ENCODE assay signal across 12 mouse cellular contexts in genomic region chr4:155176210-155176609, GRCm38 (mm10). TPM values are rescaled to one million over a fixed set of nuclear protein-coding genes. Genes with fewer than 3 reads are reported as not detected.
DNase-seq lines count a peak whose midpoint lies in the region; ATAC-seq and TF ChIP-seq lines count a peak whose summit lies in the region.
"Had no signal": no experiment of that assay in that cellular context is flagged by ENCODE, and none has a peak within 500 bp of the region (broad histone marks: within the 10 kb centered on the region; RNA-seq: fewer than 3 reads in every experiment).

No protein-coding gene starts in this region.

- no peaks in the 10 kb centered on the region for H3K9me3 ChIP-seq in heart, embryonic 11.5 days (replicated peaks; ENCODE audit: control insufficient read depth, low read length)
- H3K9me3 ChIP-seq in midbrain, embryonic 10.5 days (replicated peaks) = no peaks in the 10 kb centered on the region
- H3K9me3 ChIP-seq in midbrain, postnatal 0 days (ENCODE audit: low read length) = no peaks in the 10 kb centered on the region
- H3K9me3 ChIP-seq in hindbrain, embryonic 12.5 days (replicated peaks) = no peaks in the 10 kb centered on the region
- H3K9me3 ChIP-seq in stomach, embryonic 14.5 days (ENCODE audit: control insufficient read depth, low read depth, low read length) = no peaks in the 10 kb centered on the region

- 25% methylated on average over 3 of the region's 3 CpGs for WGBS in heart, adult 2 months
- 44% methylated on average over 3 of the region's 3 CpGs for WGBS in heart, embryonic 11.5 days (ENCODE audit: insufficient replicate concordance)
- WGBS in midbrain, embryonic 10.5 days = 63% methylated on average over 3 of the region's 3 CpGs
- WGBS in midbrain, postnatal 0 days = 51% methylated on average over 3 of the region's 3 CpGs
- 42% methylated on average over 3 of the region's 3 CpGs for WGBS in hindbrain, embryonic 12.5 days
- 64% methylated on average over 3 of the region's 3 CpGs for WGBS in stomach, embryonic 14.5 days

- no peak for TF ChIP-seq POLR2A in heart, adult 2 months (IDR thresholded peaks at IDR 0.05; ENCODE audit: insufficient read depth, low read depth, low read length)

- H3K4me2 ChIP-seq in heart, embryonic 11.5 days = no peak overlapping the region
- no peak overlapping the region for H3K4me2 ChIP-seq in midbrain, postnatal 0 days (ENCODE audit: low read depth, low read length, poor library complexity, severe bottlenecking)
- no peak overlapping the region for H3K4me2 ChIP-seq in hindbrain, embryonic 12.5 days (replicated peaks)
- H3K4me2 ChIP-seq in stomach, embryonic 14.5 days (replicated peaks; ENCODE audit: low read depth, low read length) = no peak overlapping the region

- H3K27ac ChIP-seq in heart, adult 2 months = peak overlapping the region; percentile 74
- H3K27ac ChIP-seq in heart, embryonic 11.5 days (ENCODE audit: low read depth, low read length) = no peak overlapping the region
- peak overlapping the region; percentile 94 for H3K27ac ChIP-seq in midbrain, embryonic 10.5 days (replicated peaks)
- no peak overlapping the region for H3K27ac ChIP-seq in midbrain, postnatal 0 days (ENCODE audit: low read depth, low read length)
- peak overlapping the region; percentile 73 for H3K27ac ChIP-seq in hindbrain, embryonic 12.5 days
- H3K27ac ChIP-seq in stomach, embryonic 14.5 days (ENCODE audit: low read length) = peak overlapping the region; percentile 2; the same call in 1 of the 2 replicates

- H3K79me2 ChIP-seq in heart, adult 2 months (replicated peaks; ENCODE audit: control insufficient read depth, insufficient read depth, low read length) = peaks cover 4% of the 10 kb centered on the region

- no peak for TF ChIP-seq EP300 in heart, adult 2 months (IDR thresholded peaks at IDR 0.05; ENCODE audit: insufficient read depth, low read depth, low read length)

- peaks cover 63% of the 10 kb centered on the region for H3K4me1 ChIP-seq in heart, adult 2 months (ENCODE audit: control insufficient read depth, insufficient read depth, low read length)
- peaks cover 85% of the 10 kb centered on the region for H3K4me1 ChIP-seq in heart, embryonic 11.5 days (ENCODE audit: control insufficient read depth, insufficient read depth, low read length)
- H3K4me1 ChIP-seq in midbrain, embryonic 10.5 days = peaks cover 91% of the 10 kb centered on the region
- H3K4me1 ChIP-seq in midbrain, postnatal 0 days (ENCODE audit: insufficient read depth, low read length) = peaks cover 56% of the 10 kb centered on the region
- H3K4me1 ChIP-seq in hindbrain, embryonic 12.5 days = peaks cover 88% of the 10 kb centered on the region
- peaks cover 76% of the 10 kb centered on the region for H3K4me1 ChIP-seq in stomach, embryonic 14.5 days (ENCODE audit: control insufficient read depth, insufficient read depth, low read length)

- TF ChIP-seq CTCF in heart, adult 2 months (IDR thresholded peaks at IDR 0.05) = no peak
- TF ChIP-seq CTCF in midbrain, postnatal 0 days (IDR thresholded peaks at IDR 0.05) = no peak

- H3K9ac ChIP-seq in heart, adult 2 months (ENCODE audit: low read depth, low read length) = no peak overlapping the region
- no peak overlapping the region for H3K9ac ChIP-seq in heart, embryonic 11.5 days (ENCODE audit: low read depth, low read length)
- H3K9ac ChIP-seq in midbrain, postnatal 0 days (replicated peaks; ENCODE audit: low read length, poor library complexity, severe bottlenecking) = no peak overlapping the region
- no peak overlapping the region for H3K9ac ChIP-seq in hindbrain, embryonic 12.5 days
- no peak overlapping the region for H3K9ac ChIP-seq in stomach, embryonic 14.5 days (replicated peaks; ENCODE audit: low read depth, low read length)

- ATAC-seq in heart, embryonic 11.5 days (replicated peaks; ENCODE audit: insufficient number of reproducible peaks, low FRiP score, low TSS enrichment) = no peak
- no peak for ATAC-seq in midbrain, postnatal 0 days (ENCODE audit: low FRiP score)
- no peak for ATAC-seq in hindbrain, embryonic 12.5 days (ENCODE audit: low FRiP score)
- ATAC-seq in stomach, embryonic 14.5 days (ENCODE audit: insufficient number of reproducible peaks, insufficient read depth, low FRiP score, low read depth) = no peak
- ATAC-seq: activated CD4-positive, CD25-positive, alpha-beta regulatory T cell, adult 4 months; CD4-positive, CD25-positive, alpha-beta regulatory T cell, adult 4 months had no signal

- peaks cover 12% of the 10 kb centered on the region for H3K36me3 ChIP-seq in heart, adult 2 months (ENCODE audit: control insufficient read depth, insufficient read depth, low read length)
- no peaks in the 10 kb centered on the region for H3K36me3 ChIP-seq in heart, embryonic 11.5 days (ENCODE audit: control insufficient read depth, insufficient read depth, low read length)
- H3K36me3 ChIP-seq in midbrain, embryonic 10.5 days = peaks cover 18% of the 10 kb centered on the region
- no peaks in the 10 kb centered on the region for H3K36me3 ChIP-seq in midbrain, postnatal 0 days (ENCODE audit: insufficient read depth, low read length)
- H3K36me3 ChIP-seq in hindbrain, embryonic 12.5 days = no peaks in the 10 kb centered on the region
- no peaks in the 10 kb centered on the region for H3K36me3 ChIP-seq in stomach, embryonic 14.5 days (ENCODE audit: control insufficient read depth, insufficient read depth, low read length)

- intact Hi-C loops in heart, adult 2 months (cut with DNase I) = loop anchor here (5.0 kb wide), 1 partner anchor 34 kb away; no protein-coding TSS in a partner anchor
- intact Hi-C loops in left cerebral cortex, postnatal 14 days (cut with DNase I) = no loop called here

- no peak for DNase-seq in heart, adult 2 months
- DNase-seq in midbrain, embryonic 10.5 days (ENCODE audit: low spot score) = no peak
- DNase-seq in midbrain, postnatal 0 days (ENCODE audit: low spot score) = no peak
- no peak for DNase-seq in left cerebral cortex, postnatal 14 days (ENCODE audit: low spot score in 2 of 2)
- DNase-seq in adrenal gland, adult 18-20 months (ENCODE audit: low spot score in 2 of 2) = no peak
- DNase-seq: kidney, adult 8-10 months; right cerebral cortex, postnatal 25 days had no signal

- H3K27me3 ChIP-seq in heart, adult 2 months (ENCODE audit: control insufficient read depth, insufficient read depth, low read length) = no peaks in the 10 kb centered on the region
- H3K27me3 ChIP-seq in heart, embryonic 11.5 days (ENCODE audit: control insufficient read depth, insufficient read depth, low read length) = no peaks in the 10 kb centered on the region
- no peaks in the 10 kb centered on the region for H3K27me3 ChIP-seq in midbrain, embryonic 10.5 days (ENCODE audit: low read depth, poor library complexity, severe bottlenecking)
- no peaks in the 10 kb centered on the region for H3K27me3 ChIP-seq in midbrain, postnatal 0 days (ENCODE audit: insufficient read depth, low read length)
- no peaks in the 10 kb centered on the region for H3K27me3 ChIP-seq in hindbrain, embryonic 12.5 days
- H3K27me3 ChIP-seq in stomach, embryonic 14.5 days (ENCODE audit: control insufficient read depth, insufficient read depth, low read length) = no peaks in the 10 kb centered on the region

- H3K4me3 ChIP-seq in heart, adult 2 months = no peak overlapping the region
- no peak overlapping the region for H3K4me3 ChIP-seq in heart, embryonic 11.5 days (ENCODE audit: low read depth, low read length)
- H3K4me3 ChIP-seq in midbrain, embryonic 10.5 days = no peak overlapping the region
- H3K4me3 ChIP-seq in midbrain, postnatal 0 days (ENCODE audit: low read depth, low read length) = no peak overlapping the region
- H3K4me3 ChIP-seq in hindbrain, embryonic 12.5 days = no peak overlapping the region
- no peak overlapping the region for H3K4me3 ChIP-seq in stomach, embryonic 14.5 days (ENCODE audit: low read depth, low read length)

RNA-seq across cellular contexts. Expression of gene Ski, which starts 46.2 kb away (rescaled TPM):
- 10 to 100 TPM; 56.7 to 56.8 TPM for total RNA-seq in heart, adult 2 months (2021)
- polyA plus RNA-seq in heart, adult 2 months (2012; rRNA removed) = 34.9 and 46.0 TPM in 2 replicates
- 14.6 and 14.8 TPM in 2 replicates for polyA plus RNA-seq in heart, embryonic 11.5 days (2014; fragmentation: Nextera tagmentation; extraction: Ambion mirVana)
- polyA plus RNA-seq in midbrain, embryonic 10.5 days (2016; fragmentation: Nextera tagmentation; extraction: Ambion mirVana) = 8.9 and 10.1 TPM in 2 replicates
- total RNA-seq in midbrain, postnatal 0 days (2014; rRNA removed) = 59.8 and 63.1 TPM in 2 replicates
- polyA plus RNA-seq in midbrain, postnatal 0 days (2015; fragmentation: Nextera tagmentation; extraction: Ambion mirVana) = 7.1 and 8.4 TPM in 2 replicates
- 12.6 and 13.5 TPM in 2 replicates for polyA plus RNA-seq in hindbrain, embryonic 12.5 days (2016; fragmentation: Nextera tagmentation; extraction: Ambion mirVana)
- 29.6 and 32.0 TPM in 2 replicates for polyA plus RNA-seq in stomach, embryonic 14.5 days (2014; fragmentation: Nextera tagmentation; extraction: Ambion mirVana)
- total RNA-seq in left cerebral cortex, postnatal 14 days (2021) = 100 to 1,000 TPM; 110 to 111 TPM
- 10 to 100 TPM; 47.5 to 60.6 TPM for total RNA-seq in adrenal gland, adult 18-20 months (2021)

Comparison
In these comparisons a context has a peak if more than half of its experiments do, and no peak if none do; other contexts are left out.
1. H3K27ac ChIP-seq: peak in heart, adult 2 months (single experiment), midbrain, embryonic 10.5 days (single experiment), hindbrain, embryonic 12.5 days (single experiment) and stomach, embryonic 14.5 days (single experiment); none in heart, embryonic 11.5 days (single experiment) and midbrain, postnatal 0 days (single experiment).